Mouse (Mus musculus) CH12.LX (cell line): ENCODE data around the gene Prcc.

Source experiments
- CTCF ChIP-seq, 2 experiments: IDR thresholded peaks in 1 of 2; conservative IDR thresholded peaks in 1 of 2; 2 replicates each; pipeline ENCODE4 v1.5.1; 2011 to 2012; ENCODE audit warnings: low read depth in 2 of 2, low read length in 2 of 2, improper control_type of control experiment in 1 of 2, inconsistent platforms in 1 of 2, mild to moderate bottlenecking in 1 of 2, moderate library complexity in 1 of 2
- NELFE ChIP-seq: IDR thresholded peaks from 2 replicates; pipeline ENCODE4 v1.6.1; 2011; ENCODE audit warnings: low read depth, low read length, improper control_type of control experiment
- RAD21 ChIP-seq: IDR thresholded peaks from 2 replicates; pipeline ENCODE4 v1.6.1; 2011; ENCODE audit warnings: low read depth, mild to moderate bottlenecking, low read length, improper control_type of control experiment, moderate library complexity
- ZC3H11A ChIP-seq: IDR thresholded peaks from 2 replicates; pipeline ENCODE4 v1.6.1; 2012; ENCODE audit warnings: low read depth, mild to moderate bottlenecking, inconsistent platforms, low read length, improper control_type of control experiment

DNA sequence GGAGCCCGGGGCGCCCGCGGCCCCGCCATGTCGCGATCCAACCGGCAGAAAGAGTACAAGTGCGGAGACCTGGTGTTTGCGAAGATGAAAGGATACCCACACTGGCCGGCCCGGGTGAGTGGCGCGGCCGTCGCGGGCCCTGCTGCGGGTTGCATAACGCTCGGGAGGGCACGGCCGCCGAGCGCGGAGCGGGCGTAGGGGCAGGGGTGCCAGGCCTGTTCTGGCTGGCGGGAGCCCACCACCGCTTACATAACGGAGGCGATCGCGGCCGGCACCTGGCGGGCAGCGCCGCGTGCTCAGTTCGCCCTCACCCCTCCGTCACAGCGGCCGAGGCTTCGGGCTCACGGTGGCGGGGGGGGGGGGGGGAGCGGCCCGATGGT is 21.2 kb upstream of the Prcc start:
- TF ChIP-seq NELFE: no peak
- TF ChIP-seq RAD21: no peak
- no peak for TF ChIP-seq CTCF (conservative IDR thresholded peaks at IDR 0.05 in 1 of 2, IDR thresholded peaks at IDR 0.05 in 1 of 2; ENCODE audit: low read depth in 2 of 2, low read length in 2 of 2)
- TF ChIP-seq ZC3H11A: no peak
